Mouse (Mus musculus): ENCODE data around the gene Phxr2.

Gene Phxr2

DNA sequence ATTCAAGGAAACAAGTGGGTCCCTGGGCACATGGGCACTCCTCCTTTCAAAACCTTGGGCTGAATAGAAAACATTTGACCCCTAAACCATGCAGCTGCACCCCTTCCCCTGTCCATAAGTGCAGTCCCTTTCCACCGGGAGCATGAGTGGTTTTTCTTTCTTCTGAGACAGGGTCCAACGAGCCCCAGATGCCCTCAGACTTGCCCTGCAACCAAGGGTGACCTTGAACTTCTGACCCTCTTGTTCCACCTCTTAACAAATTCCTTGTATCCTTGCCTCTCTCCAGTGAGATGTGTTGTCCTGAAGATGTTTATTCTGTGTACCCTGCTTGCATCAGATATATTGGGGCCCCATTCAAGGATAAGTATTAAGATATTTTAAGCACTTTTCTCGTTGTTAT is 12.6 kb downstream of the Phxr2 start:
- POLR2A ChIA-PET: no interaction called here
- CTCF ChIA-PET: interaction anchor here in 1 of 4 experiments (0.9 kb wide), 1 partner anchor 48 kb away, joined by 3 read pairs; no protein-coding TSS in a partner anchor

- CTCF ChIA-PET: interaction anchor here in 3 of 4 experiments (0.5 to 2.8 kb wide), 7 partner anchors 11 to 507 kb away, joined by 3 to 14 read pairs (median 4); no protein-coding TSS in a partner anchor
- POLR2A ChIA-PET: interaction anchor here in 2 of 4 experiments (1.0 to 3.0 kb wide), 4 partner anchors 7 to 155 kb away, joined by 3 to 12 read pairs (median 6); no protein-coding TSS in a partner anchor
These were observed 17.6 kb downstream of the Phxr2 start for GRCm38 (mm10) chr10:99108431-99108982.

DNA sequence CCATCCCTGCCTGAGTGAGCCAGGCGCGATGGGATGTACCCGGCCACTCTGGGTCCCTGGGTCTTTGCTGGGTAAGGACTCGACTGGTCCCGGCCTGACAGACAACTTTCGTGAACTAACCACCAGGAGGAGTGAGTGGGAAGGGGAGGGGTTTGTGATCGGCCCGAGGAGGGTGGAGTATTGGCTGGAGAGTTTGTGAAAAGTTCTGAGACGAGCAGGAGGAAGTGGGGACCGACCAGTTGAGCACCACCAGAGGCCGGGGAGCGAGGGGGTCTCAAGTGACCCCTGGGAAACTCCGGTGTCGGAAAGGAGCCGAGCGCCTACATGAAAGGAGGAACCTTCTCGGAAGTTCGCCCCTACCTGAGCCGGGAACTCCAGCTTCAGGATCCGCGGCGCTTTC is 18.2 kb downstream of the Phxr2 start, which contains the start of gene Galnt4:
Gene Galnt4, plus strand, starts transcription at position 196 of the 400 bp plus-strand sequence.
- ChIA-PET CTCF (interaction anchor here in 3 of 4 experiments (0.9 to 2.8 kb wide), 6 partner anchors 10 to 508 kb away, joined by 3 to 14 read pairs (median 4); no protein-coding TSS in a partner anchor), POLR2A (interaction anchor here in 3 of 4 experiments (1.0 to 3.0 kb wide), 9 partner anchors 8 to 363 kb away, joined by 3 to 12 read pairs (median 4); partner anchors contain the start of gene Atp2b1 (in 1 of the 3))

- ChIA-PET CTCF (interaction anchor here (0.6 to 2.8 kb wide), 9 partner anchors 10 to 997 kb away, joined by 3 to 14 read pairs (median 4); no protein-coding TSS in a partner anchor), POLR2A (interaction anchor here in 3 of 4 experiments (1.0 to 3.0 kb wide), 10 partner anchors 9 to 362 kb away, joined by 3 to 12 read pairs (median 4); partner anchors contain the start of gene Atp2b1 (in 1 of the 3))
These were observed 19.2 kb downstream of the Phxr2 start, which contains the start of gene Poc1b for GRCm38 (mm10) chr10:99106703-99107631. TSS of gene Poc1b (plus strand) at chr10:99107036.

DNA sequence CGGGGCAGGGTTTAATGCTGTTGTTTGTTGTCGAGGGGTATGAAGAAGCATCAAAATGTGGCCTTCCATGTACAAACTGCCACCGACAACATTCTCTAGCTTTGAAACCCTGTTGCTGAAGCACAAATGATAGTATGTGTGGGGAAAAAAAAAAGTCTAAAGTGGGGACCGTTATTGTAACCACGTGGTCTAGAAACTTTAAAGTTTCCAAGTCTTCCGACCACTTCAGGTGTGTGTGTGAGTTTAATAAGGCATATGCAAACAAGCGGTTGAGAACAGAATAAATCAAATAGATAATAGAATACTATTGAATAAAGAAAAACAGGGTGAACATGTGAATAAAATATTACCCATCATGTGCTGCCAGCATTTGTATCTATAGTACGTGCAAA is 19.8 kb downstream of the Phxr2 start:
- CTCF ChIA-PET: interaction anchor here (0.6 to 2.8 kb wide), 7 partner anchors 9 to 997 kb away, joined by 3 to 14 read pairs (median 4); no protein-coding TSS in a partner anchor
- POLR2A ChIA-PET: interaction anchor here in 1 of 4 experiments (0.6 to 3.0 kb wide), 5 partner anchors 9 to 192 kb away, joined by 3 to 12 read pairs (median 4); partner anchors contain the start of gene Atp2b1

DNA sequence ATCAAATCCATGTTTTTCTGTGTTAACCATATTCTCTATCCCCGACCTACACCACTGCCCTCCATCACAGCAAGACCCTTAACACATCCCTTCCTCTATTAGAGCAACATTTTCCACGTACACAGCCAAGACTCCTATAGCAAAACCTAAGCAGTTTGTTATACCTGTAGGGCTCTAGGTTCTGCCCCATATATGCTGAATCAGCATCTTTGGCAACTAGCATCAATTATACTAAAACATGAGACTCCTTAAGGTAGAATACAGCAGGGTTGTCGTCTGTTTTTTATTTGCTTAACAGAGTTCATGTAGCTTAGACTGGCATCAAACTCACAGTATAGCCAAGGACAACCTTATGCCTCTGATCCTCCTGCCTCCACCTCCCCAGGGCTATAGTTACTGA is 20.6 kb downstream of the Phxr2 start:
- CTCF ChIA-PET: interaction anchor here in 1 of 4 experiments (2.1 kb wide), 1 partner anchor 8 kb away, joined by 13 read pairs; no protein-coding TSS in a partner anchor
- POLR2A ChIA-PET: interaction anchor here in 1 of 4 experiments (0.6 to 2.1 kb wide), 2 partner anchors 8 to 165 kb away, joined by 3 to 6 read pairs; no protein-coding TSS in a partner anchor

DNA sequence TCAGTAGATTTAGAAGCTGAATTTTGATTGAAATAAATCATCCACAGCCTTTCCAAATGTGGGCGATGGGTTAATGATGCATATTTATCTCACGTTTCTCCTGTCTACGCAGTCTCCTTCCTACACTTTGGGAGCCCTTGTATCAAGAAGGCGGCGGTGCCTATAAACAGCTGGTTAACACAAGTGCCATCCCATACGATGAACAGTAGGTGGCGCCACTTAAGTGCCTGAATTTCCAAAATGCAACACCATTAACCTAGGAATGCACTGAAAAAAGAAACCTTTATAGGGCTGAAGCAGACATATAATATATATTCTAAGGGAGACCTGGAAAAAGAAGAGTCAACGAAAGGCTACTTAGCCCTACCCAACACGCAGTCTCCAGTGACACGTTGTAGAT is 28.8 kb downstream of the Phxr2 start:
- ChIA-PET POLR2A (interaction anchor here in 1 of 4 experiments (1.4 kb wide), 1 partner anchor 9 kb away, joined by 6 read pairs; the partner anchor contains the start of gene Poc1b), CTCF (interaction anchor here in 2 of 4 experiments (0.7 to 2.0 kb wide), 7 partner anchors 9 to 243 kb away, joined by 3 to 13 read pairs (median 3); partner anchors contain the start of genes Galnt4 (in 1 of the 2) and Poc1b (in 1 of the 2))

GRCm38 (mm10) chr10:99095114-99095513 is 31.0 kb downstream of the Phxr2 start:
- POLR2A ChIA-PET: interaction anchor here in 1 of 4 experiments (0.6 kb wide), 1 partner anchor 1760 kb away, joined by 6 read pairs; no protein-coding TSS in a partner anchor
- CTCF ChIA-PET: interaction anchor here in 2 of 4 experiments (1.0 to 1.2 kb wide), 3 partner anchors 9 to 13 kb away, joined by 3 to 5 read pairs (median 5); partner anchors contain the start of genes Galnt4 (in 1 of the 2) and Poc1b (in 1 of the 2)

- ChIA-PET CTCF (no interaction called here), POLR2A (no interaction called here)
These were observed 32.8 kb downstream of the Phxr2 start for GRCm38 (mm10) chr10:99093364-99093763.

GRCm38 (mm10) chr10:99089906-99090305 is 36.2 kb downstream of the Phxr2 start:
- ChIA-PET CTCF (interaction anchor here in 1 of 4 experiments (0.6 to 0.9 kb wide), 2 partner anchors 595 to 737 kb away, joined by 3 to 4 read pairs; no protein-coding TSS in a partner anchor), POLR2A (no interaction called here)

GRCm38 (mm10) chr10:99086029-99086428 is 40.1 kb downstream of the Phxr2 start:
- ChIA-PET POLR2A (no interaction called here), CTCF (no interaction called here)

GRCm38 (mm10) chr10:99085240-99085587 is 40.9 kb downstream of the Phxr2 start:
- CTCF ChIA-PET: interaction anchor here (0.7 to 1.0 kb wide), 5 partner anchors 12 to 591 kb away, joined by 3 to 7 read pairs (median 4); partner anchors contain the start of genes Galnt4 (in 1 of the 4) and Poc1b (in 1 of the 4)
- POLR2A ChIA-PET: no interaction called here

DNA sequence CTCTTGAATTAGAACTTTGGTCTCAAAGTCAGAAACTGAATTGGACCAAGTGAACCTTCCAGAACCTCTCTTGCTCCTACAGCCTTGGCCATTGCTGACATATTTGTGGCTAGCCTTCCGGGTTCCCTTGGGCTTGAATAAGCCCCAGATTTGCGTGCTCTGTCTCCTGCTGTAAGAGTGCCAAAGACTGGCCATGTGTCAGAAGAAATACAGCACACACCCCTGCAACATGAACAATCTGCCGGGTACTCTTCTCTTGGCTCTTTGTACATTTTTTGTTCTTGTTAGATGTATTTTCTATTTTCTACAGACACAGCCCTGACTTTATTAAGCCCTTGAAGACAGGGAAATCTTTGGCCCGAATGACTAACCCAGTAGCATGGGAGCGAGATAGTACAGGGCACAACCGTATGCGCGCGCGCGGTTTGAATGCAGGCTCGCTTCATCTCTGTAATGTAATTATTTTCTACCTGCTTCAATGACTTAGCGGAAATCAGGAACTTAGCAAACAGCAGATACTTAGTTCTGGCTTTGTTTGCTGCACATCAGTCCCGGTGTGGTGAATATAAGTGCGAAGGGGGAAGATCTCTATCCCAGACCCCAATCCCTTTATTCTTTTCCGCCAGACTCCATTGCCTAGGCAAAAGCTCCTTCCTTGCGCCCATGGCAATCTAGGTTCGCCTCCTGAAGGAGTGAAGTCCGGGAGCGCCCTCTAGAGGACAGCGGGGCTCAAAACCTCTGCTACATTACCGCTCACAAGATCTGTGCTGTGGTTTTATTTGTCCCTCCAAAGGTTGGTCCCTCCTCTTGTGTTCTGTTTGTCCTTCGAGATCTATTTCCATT is 41.5 kb downstream of the Phxr2 start:
- ChIA-PET POLR2A (no interaction called here), CTCF (interaction anchor here (0.5 to 1.0 kb wide), 15 partner anchors 9 to 794 kb away, joined by 3 to 7 read pairs (median 4); partner anchors contain the start of genes Galnt4 (in 1 of the 4) and Poc1b (in 1 of the 4))

- ChIA-PET POLR2A (no interaction called here), CTCF (no interaction called here)
These were observed 42.6 kb downstream of the Phxr2 start for GRCm38 (mm10) chr10:99083431-99084003.

DNA sequence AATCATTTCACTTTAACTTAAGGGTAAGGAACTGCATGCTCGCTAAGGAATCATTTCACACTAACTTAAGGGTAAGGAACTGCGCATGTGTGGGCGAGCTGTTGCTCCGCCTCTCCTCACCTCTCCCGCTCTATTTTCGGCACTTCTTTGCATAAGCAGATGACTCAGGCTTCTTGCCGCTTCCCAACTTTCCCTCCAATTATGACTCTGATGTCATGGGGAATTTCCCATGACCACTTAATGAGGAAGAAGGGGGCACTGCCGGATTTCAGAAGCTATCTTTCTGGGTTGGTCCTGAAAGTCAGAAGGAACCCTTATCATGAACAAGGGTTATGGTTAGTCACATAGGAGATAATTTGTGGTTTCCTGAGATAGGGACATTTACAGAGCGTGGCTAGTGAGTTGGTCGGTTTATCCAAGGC is 44.5 kb downstream of the Phxr2 start:
- POLR2A ChIA-PET: interaction anchor here in 1 of 4 experiments (0.6 kb wide), 1 partner anchor 80 kb away, joined by 3 read pairs; no protein-coding TSS in a partner anchor
- CTCF ChIA-PET: interaction anchor here in 2 of 4 experiments (0.6 kb wide), 2 partner anchors 151 to 410 kb away, joined by 11 to 13 read pairs; no protein-coding TSS in a partner anchor

GRCm38 (mm10) chr10:99078621-99079020 is 47.5 kb downstream of the Phxr2 start:
- POLR2A ChIA-PET: no interaction called here
- CTCF ChIA-PET: no interaction called here

DNA sequence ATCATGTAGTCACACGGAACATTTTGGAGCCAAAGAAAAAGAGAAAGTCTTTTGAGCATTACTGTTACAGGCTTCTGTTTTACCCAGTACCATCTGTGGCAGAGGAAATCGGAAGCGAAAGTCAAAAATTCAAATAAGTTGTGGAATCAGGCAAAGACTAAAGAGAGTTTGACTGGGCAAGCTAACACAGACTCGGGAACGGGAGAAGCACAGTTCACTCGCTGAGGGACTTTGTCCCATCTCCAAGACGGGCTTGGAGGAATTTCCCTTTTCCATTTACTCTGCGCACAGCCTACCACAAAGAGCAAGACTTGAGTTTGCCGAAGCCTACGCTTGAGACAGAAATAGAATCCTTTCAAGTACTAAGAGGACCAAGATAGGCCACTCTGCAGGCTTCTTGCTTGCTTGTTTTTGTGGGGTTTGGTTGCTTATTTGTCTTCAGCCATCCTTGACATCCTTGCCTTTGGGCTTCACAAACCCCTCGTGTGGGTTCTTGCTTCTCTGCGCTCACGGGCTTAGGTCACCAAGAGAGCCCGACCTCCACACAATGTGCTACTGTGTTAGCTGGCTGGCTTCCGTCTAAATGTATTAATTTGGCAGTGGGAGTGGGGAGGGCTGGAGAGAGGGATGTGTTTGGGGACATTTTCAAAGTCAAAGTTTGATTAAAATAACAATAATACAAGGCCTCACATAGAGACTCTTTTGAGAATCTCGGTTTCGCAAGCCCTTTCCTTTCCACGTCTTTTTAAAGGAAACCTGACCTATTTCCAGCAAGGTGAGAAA is 49.8 kb downstream of the Phxr2 start:
- CTCF ChIA-PET: no interaction called here
- POLR2A ChIA-PET: no interaction called here
